Mouse (Mus musculus): Measurements from ENCODE around the gene Serinc5.
"Not testable (repeated sequence)": the region's sequence is repeated elsewhere in the genome, so short reads cannot be mapped to it uniquely, and the experiment has no call there.

Gene Serinc5

GRCm38 (mm10) chr13:92671727-92672126 is 60.8 kb downstream of the Serinc5 start:
- no peak for DNase-seq

DNA sequence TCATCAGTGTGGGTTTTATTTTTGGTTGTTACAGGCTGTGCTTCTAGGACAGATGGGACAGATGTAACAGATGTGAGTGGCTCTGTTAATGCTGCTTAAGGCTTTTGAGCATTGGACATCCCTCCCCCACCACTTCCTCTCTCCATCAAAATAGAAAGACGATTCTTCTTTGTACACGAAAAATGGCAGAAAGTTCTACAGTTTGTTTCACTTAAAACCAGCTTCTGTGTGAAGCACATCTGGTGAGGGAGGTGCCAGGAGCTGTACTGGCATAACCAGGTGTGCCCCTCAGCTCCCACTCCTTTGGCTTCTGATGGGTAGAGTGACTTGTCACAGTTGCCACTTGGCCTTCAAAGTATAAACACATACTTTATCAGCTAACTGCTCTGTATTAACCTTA is 63.8 kb downstream of the Serinc5 start:
- no peak for DNase-seq

- DNase-seq = no peak
Measured at GRCm38 (mm10) chr13:92675308-92675707, 64.4 kb downstream of the Serinc5 start.

GRCm38 (mm10) chr13:92675897-92676584 is 65.2 kb downstream of the Serinc5 start:
- no peak for DNase-seq

DNA sequence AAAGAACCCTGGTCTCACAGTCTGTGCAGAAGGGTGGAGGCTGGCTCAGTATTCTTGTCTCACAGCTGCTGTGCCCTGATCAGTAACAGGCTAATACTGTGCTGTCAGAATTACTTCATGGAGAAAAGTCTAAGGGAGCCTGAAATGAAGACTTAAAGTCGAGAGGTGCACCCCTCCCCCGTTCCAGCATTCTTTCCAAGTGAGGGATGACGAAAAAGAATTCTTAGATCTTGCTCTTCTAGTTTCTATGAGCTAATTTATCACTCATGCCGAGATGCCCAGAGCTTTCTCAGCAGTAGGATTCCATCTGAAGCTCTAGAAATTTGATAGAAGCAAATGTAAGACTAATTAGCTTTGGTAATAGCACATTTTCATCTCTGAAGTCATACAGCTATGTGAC is 66.8 kb downstream of the Serinc5 start:
- no peak for DNase-seq

DNA sequence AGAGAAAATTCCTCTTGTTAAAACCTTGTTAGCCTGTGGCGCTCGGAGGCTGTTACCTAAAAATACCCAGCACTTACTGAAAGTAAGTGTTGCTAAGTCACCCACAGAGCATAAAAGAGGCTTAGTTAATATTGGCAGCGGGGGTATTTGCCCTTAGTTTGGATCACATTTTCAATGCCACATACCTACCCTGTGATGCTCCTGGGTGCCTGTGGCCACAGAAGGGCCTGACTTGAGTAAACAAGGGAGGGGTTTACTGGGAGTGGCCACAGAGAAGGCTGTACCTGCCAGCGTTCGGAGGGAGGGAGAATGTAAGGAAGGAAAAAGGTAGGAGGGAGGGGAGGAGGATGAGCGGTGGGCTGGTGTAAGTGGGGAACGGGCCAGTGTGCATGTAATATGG is 68.8 kb downstream of the Serinc5 start:
- no peak for DNase-seq

DNA sequence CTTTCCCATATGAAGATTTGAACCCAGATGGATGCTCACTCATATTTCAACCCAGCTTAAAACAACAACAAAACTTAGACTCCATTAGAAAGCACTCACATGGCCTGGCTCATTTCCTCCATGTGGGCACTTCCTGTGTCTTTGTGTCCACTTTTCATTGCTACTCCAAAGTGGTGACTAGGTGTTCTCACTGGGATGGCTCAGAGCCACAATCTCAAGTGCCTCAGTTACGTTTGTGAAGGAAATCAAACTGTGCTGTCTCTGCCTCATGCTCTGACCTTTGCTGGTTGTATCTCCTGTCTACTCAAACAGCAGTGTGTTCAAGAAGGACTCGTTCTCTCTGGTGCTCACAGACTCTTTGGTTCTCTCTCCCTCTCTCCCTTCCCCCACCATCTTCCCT is 70.7 kb downstream of the Serinc5 start:
- no peak for DNase-seq

GRCm38 (mm10) chr13:92682833-92683232 is 71.9 kb downstream of the Serinc5 start:
- DNase-seq = no peak

DNA sequence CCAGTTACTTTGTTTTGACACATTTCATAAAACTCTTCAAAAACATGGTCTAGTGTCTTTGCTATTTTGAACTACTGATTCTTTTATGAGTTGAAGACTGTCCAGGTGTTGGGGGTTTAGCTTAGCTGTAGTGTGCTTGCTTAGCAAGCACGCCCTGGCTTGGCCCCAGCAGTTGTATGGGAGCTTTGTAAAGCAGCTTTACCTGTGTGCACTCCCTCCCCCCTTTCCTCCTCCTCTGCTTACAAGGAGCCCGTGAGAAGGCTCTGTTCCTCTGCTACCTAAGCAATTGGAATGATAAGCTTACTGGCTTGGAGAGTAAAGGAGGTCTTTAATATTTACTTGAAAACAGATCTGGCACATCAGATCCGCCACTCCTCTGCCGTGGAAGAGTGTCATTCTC is 72.6 kb downstream of the Serinc5 start:
- DNase-seq = no peak

- DNase-seq = no peak
Measured at GRCm38 (mm10) chr13:92684310-92684709, 73.4 kb downstream of the Serinc5 start.

GRCm38 (mm10) chr13:92685273-92685672 is 74.4 kb downstream of the Serinc5 start:
- peak; percentile 46 for DNase-seq

GRCm38 (mm10) chr13:92687151-92687550 is 76.3 kb downstream of the Serinc5 start:
- not testable (repeated sequence) for DNase-seq

- no peak for DNase-seq
Measured at GRCm38 (mm10) chr13:92689061-92689460, 78.2 kb downstream of the Serinc5 start.

GRCm38 (mm10) chr13:92693866-92694550 is 83.1 kb downstream of the Serinc5 start:
- DNase-seq = no peak

DNA sequence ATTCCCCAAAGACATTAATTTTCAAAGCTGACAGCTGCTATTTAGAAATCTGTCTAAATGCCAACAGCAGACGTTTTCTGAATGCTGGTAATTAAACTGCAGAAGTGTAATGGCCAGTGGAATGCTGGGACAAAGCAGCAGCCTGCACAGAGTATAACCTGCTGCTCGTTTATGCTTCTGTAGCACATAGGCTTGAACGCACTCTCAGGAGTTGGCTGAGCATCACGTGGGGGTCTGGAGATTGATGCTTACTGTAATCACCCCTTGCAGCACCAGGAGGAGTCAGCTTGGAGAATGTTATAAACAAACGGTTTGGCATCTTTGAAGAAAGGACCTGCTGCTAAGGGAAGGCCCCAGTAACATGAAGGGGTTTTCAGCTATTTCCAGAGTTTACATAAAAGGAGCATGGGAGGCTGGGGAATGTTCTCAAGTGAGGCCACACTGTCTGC is 85.6 kb downstream of the Serinc5 start:
- peak; percentile 53 for DNase-seq

GRCm38 (mm10) chr13:92697141-92697540 is 86.2 kb downstream of the Serinc5 start:
- DNase-seq = no peak

- no peak for DNase-seq
Measured at GRCm38 (mm10) chr13:92698781-92699180, 87.9 kb downstream of the Serinc5 start.

DNA sequence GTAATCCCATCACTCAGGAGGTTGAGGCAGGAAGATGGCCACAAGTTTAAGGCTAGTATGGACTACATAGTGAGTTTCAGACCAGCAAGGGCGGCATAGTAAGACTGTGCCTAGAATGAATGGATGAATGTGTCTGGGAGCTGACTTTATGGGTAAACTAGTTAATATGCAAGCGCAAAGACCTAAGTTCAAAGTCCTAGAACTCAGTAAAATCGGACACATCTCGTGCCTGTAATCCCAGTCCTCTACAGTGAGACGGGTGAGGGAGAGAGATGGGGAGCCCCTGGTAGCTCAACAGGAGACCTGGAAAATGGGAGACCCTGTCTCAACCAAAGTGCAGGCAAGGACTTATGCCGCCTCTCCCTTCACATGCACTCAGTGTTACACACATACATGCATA is 88.5 kb downstream of the Serinc5 start:
- no peak for DNase-seq

- DNase-seq = no peak
Measured at GRCm38 (mm10) chr13:92702035-92702434, 91.1 kb downstream of the Serinc5 start.

- peak; percentile 93 for DNase-seq
Measured at GRCm38 (mm10) chr13:92703241-92704027, 92.5 kb downstream of the Serinc5 start.

DNA sequence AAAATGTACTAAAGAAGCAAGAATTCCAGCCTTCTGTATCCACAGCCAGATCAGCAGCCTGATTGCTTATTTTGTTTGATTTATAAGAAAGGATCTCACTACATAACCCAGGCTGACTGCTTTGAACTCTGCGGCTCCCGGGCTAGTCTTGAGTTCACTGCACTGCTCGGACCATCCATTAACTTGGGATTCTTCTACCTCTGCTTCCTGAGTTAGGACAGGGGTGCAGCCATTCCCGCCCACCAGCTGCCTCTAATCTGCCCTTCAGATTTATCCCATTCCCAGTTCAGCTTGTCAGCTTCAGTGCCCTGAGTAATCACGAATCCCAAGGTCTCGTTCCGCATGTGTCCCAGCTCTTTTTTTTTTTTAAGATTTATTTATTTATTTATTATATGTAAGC is 93.3 kb downstream of the Serinc5 start:
- DNase-seq = no peak

DNA sequence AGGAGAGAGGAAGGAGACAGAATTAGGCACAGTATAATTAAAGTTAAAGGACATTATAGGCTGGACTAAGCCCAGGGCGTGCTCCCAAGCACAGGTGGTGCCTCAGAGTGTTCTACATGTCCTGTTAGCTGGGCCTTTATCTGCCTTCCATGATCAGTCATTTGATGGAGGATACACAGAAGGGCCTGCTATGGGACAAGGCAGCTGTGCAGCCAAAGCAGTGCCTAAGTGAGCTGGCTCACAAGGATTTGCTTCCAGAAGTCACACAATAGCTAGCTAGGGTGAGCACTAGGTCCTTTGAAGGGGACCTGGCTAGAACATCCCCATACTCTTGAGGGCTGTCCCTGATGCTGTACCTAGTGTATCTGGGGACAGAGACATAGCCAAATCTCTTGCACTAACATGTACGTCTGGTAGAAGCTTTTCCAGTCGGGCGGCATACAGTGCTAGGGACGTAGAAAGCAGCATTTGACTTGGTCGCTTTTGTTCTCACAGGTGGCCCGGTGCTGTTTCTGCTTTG is 94.2 kb downstream of the Serinc5 start:
- DNase-seq = no peak

DNA sequence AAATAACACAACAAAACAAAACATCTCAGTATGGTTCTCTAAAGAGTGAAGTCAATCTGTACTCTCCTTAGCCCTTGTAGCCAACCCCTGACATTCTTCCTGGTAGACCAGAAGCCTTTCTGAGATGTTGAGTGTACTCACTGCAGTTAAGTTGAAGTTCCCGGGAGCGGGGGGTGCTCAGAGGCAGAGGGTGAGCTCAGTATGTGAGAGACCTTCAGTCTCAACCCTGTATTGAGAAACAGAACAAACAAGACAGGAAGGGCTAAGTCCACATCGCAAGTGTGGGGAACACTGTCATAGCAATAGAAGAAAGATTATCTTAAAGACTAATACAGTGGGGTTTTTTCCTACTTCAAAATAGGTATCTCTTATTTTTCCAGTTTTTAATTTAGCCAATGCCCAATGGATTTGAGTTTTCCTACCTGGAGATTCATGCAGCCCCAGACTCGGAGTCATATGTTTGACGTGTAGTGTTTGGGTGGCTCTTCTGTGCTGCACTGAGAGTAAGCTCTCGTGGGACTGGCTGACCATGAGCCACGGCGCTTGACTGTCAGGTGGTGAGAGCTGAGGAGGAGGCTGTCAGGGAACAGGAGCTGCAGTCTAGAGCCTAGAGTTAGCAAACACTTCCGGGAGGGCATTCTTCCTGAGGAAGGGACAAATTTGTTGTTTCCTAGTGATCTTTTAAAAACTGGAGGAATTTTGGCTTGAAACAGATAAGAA is 95.6 kb downstream of the Serinc5 start:
- no peak for DNase-seq
